Mouse (Mus musculus): Measurements from ENCODE around the gene Fbxo31.
A peak's percentile ranks its signal among the peaks of the same experiment; 100 is the strongest.

Gene Fbxo31

DNA sequence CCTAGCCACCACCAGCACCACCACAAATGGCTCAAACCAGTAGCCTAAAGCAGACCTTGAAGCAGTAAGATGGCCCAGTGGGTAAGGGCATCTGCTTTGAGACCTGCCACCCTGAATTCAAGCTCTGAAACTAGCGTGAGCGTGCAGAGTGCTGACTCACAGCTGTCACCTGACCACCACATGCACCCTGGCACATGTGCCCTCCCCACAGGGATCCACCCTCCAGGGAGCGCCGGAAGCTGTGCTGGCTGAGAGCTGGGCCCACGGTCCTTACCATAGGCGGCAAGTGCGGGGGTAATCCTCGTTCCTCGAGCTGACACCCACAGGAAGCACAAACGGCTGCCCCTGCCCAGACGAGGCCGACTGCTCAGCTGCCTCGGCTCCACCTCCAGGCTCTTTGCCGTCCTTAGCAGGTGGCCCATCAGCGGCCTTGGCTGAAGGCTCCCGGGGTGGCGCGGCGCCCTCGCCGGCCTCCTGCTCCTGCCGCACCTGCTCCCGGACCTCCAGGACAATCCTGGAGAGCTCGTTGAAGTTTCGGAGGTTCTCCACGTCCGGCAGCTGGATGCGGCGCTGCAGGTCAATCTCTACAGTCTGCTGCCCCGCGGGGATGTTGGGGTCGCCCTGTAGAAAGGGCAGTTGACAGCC lies 24.7 kb downstream of the Fbxo31 start:
- DNase-seq (ENCODE audit: extremely low read depth, insufficient read length, low spot score), result peak; percentile 74

DNA sequence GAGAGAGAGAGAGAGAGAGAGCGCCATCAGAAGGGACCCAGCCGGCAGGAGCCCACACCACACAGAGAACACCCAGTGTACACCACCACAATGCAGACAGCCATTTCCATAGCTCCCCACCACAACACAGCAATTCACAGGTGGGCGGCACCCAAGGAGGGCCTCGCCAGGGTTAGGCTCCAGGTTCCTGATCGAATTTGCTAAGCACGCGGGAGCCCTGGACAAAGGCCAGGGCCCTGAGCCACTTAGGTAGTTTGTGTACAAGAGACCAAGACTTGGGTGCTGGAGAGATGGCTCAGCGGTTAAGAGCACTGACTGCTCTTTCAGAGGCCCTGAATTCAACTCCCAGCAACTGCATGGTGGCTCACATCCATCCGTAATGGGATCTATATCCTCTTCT lies 26.1 kb downstream of the Fbxo31 start:
- no peak for DNase-seq (ENCODE audit: extremely low read depth, insufficient read length, low spot score)

DNA sequence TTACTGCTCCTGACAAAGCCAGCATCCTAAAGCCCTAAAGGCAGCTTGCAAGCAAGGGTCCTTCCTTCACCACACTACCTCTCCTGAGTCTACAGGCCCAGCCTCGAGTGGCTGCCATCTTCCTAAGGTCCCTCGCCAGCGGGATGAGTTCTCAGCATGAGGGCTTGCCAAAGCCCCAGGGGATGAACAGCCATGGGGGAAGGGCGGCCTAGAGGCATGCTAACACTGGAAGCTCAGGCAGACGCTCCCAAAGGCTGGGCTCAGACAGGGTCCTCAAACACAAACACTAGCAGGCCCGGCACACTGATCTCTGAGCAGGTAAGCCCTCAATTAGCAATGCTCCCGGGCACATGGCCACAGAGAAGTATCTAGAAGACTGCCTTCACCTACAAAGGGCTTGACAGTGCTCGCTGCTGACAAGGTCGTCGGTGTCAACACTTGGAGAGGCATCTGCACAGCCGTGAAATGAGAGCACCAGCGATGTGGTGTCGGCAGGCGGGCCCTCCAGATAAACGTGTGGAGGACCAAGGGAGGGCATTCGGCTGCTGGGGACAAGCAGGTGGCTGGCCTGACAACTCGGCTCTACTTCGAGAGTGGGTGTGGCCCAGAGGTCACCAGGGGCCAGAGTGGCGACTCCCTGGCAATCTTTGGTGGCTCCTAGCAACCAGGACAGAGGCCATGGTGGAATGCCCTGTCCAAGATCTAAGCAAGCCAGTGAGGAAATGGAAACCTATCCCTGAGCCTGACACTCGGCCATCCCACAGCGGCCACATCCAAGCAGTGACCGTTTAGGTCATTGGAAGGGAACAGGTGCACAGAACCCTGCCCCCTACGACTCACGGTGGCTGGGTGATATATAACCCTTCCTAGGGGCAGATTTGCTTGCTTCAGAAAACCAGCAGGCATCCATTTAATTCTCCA lies 27.3 kb downstream of the Fbxo31 start:
- DNase-seq (ENCODE audit: extremely low read depth, insufficient read length, low spot score), result no peak

DNA sequence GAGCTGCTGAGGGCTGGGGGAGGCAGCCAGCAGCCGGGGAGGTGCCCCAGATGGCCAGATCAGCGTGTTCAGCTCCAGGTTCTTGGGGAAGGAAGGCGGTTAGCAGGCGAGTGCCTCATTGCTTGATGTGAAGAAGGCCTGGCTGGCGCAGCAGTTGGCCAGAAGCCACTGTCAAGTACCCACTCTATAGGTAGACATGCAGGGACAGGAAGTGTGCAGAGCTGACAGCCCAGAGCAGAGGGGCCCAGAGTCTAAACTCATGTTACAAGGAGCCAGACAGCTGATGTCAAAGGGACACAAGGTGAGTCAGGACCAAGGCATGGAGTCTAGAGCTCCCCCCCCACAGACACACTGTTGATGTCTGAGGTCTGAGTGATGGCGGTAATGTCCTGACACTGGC lies 28.6 kb downstream of the Fbxo31 start:
- DNase-seq (ENCODE audit: extremely low read depth, insufficient read length, low spot score), result no peak

DNA sequence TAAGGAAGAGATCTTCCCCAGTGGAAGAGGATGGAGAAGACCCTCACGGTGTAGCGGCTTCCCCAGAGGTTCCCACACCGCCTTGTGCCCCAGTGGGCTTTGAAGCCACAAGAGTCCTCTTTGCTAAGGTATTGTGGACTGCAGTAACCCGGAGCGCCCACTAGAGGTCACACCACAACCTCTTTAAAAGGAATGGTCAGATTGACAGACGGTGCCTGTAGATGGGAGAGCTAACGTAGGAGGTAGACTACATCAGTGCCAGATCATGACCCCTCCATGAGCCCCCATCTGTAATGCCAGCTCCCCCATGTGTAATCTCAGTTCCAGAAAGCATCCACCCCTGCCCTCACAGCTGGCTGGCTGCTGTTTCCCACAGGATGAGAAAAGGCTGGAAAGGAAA lies 31.5 kb downstream of the Fbxo31 start:
- no peak for DNase-seq (ENCODE audit: extremely low read depth, insufficient read length, low spot score)

DNA sequence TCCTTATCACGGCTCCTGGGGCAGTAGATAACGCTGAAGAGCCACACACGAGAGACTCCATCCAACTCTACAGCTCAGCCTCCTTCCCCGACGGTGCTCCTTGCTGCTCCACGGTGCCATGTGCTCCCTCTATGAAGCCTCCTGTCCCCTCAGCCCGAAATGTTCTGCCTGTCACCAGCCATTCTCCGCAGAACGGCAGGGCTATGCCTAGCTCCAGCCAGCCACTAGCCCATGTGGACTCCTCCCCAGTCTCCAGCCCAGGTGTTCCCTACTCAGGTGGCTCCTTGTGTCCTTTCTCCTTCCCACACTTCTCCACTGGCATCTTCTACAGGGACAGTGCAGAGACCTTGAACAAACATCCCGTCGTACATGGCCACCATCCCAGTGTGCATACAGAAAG lies 33.7 kb downstream of the Fbxo31 start:
- no peak for DNase-seq (ENCODE audit: extremely low read depth, insufficient read length, low spot score)

DNA sequence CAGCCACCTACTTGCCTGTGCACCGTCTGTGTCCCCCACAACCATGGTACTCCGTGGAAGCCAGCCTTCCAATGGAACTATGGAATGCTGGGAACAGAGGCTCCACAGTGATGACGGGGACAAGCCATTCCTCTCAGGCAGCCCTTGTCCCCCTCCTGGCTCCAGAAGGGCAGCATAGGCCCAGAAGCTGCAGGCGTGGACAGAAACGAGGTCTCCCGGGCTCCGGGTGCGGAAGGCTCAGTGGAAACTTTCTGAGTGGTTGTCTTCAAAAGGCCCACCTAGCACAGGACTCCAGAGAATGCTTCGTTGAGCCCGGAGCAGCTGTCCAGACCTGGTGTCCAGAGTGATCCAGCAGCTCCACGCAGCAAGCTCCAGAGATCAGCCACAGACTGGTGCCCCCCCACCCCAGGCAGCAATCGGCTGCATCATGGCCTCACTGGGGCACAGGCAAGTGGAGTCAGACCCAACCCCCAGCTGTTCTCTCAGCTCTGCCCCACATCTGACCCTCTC lies 34.3 kb downstream of the Fbxo31 start, which contains the start of gene 1700018B08Rik:
1700018B08Rik (minus strand) TSS at position 45 of the 510 bp plus-strand sequence.
- DNase-seq (ENCODE audit: extremely low read depth, insufficient read length, low spot score), result no peak

DNA sequence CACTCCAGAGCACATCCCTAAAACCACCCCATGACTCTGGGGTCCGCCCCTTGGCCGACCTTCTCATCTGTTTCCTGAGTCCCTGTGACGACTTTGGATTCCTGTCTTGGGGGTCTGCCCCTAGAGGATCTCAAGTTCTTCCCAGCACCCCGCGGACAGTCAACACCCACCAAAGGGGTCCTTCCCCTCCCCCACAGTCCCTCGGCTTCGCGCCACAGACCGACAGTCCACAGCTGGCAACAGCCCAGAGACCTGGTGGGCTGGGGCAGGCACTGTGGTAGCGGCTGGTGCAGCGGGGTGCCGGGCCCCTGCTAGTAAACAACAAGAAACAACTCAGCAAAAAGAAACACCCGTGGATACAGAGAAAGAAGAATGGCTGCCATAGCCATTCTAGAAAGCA lies 35.7 kb downstream of the Fbxo31 start:
- no peak for DNase-seq (ENCODE audit: extremely low read depth, insufficient read length, low spot score)

DNA sequence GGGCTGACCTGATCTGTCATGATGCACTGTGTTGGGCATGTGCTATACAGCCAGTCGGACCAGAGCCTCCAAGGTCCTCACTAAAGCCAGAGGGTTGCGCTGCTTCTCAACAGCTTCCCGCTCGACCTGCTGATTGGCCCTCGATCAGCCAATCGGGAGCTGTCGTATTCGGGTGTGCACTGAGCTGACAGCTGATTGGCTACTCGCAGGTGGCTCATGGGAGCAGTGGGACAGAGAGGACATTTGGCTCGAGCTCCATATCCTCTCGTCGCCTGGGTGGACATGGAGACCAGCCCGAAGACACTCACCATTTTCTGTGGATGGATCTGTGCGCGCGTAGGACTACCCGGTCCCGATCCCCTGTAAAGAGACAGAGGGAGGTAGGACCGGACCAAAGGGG lies 36.7 kb downstream of the Fbxo31 start:
- DNase-seq (ENCODE audit: extremely low read depth, insufficient read length, low spot score), result no peak

DNA sequence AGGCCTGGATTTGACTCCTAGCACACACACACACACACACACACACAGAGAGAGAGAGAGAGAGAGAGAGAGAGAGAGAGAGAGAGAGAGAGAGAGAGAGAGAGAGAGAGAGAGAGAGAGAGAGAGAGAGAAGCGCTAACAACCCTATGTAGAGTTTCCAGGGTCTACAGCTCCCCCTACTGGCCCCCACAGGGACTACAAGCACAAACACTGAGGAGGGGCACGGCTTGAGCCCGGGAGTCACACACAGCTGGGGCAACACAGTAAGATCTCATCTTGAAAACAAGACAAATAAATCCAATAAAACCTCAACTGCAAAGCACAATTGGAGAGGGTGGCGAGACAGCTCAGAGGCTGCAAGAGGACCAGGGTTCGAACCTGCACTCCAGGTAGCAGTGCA lies 46.2 kb downstream of the Fbxo31 start:
- no peak for DNase-seq (ENCODE audit: extremely low read depth, insufficient read length, low spot score)

DNA sequence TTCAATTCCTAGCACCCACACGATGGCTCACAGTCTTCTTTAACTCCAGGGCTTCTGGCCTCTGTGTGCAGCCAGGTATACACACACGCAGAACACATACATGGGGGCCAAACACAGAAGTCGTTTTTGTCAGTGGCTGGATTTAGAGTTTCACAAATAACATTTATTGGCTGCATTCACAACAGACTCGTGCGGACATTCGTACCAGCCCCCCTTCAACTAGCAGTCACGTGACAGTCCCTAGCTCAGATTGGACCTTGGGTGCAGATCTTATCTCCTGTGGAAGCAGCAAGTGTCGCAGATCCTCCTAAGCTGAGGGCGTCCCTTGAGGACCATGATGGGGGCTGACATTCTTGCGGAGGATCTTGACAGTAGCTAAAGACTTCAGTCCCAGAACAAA lies 48.0 kb downstream of the Fbxo31 start:
- DNase-seq (ENCODE audit: extremely low read depth, insufficient read length, low spot score), result no peak

DNA sequence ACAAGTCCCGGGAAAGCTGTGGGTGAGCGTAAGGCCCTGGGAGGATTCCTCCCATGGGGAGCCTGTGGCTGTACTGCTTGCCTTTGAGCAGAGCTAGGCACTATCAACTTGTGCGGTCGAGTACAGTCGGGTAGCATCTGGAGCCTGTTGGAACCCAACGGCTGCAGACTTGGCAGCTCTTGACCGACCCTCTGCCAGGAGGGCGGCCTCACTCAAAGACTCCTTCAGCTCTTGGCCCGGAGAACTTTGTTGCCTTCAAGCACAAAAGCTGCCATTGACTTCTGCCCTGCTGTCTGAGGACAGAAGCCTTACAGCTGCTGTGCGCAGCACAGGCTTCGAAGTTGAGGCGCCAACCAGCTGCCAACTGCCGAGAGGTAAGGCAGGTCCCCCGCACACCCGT lies 49.8 kb downstream of the Fbxo31 start:
- no peak for DNase-seq (ENCODE audit: extremely low read depth, insufficient read length, low spot score)

DNA sequence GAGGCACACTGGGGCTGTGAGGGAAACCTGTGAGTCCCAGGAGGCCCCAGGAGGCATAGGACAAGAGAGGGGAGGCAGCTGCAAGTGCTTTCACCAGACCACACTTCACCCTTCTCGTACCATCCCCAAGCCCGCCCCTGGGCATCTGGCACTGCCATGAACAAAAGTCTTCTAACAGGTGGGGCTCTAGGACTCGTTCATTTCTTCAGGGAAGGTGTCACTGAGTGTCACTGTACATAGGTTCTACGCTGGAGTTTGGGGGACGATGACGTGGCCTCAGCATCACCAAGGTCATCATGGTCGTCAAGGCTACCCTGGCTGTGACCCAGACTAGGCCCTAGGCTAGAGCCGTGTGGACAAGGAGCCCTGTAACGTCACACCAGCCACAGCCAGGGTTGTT lies 50.9 kb downstream of the Fbxo31 start:
- no peak for DNase-seq (ENCODE audit: extremely low read depth, insufficient read length, low spot score)

DNA sequence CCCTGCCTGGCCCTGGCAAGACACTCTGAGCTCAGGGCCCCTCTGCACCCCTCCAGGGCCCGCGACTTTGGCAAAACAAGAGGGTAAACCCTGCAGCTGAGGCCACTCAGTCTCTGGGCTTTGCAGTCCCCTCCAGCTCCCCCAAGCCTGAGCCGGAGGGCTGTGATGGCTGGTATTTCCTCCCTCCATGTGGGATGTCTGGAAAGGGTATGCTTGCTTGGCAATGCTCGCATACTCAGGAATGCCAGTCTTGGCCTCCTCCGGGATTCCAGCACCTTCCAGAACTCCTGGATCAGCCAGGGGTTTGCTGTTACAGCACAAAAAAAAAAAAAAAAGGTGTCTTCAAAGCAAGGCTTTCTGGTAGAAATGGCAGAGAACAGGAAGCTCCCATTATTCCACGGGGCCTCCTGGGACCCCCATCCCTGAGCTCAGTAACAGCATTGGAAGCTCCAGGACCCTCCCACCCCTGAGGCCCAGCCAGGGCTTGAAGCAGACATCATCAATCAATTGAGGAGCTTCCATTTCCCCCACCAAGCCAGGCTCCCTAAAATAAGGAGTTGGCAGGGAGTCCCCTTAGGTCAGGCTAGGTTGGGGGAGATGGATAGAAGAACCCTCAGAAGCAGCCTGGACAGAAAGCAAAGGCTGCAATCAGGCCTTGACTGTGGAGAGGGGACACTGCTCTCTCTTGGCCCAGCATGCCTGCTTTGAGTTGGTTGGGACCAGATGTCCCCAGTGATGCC lies 51.6 kb downstream of the Fbxo31 start:
- DNase-seq (ENCODE audit: extremely low read depth, insufficient read length, low spot score), result no peak

DNA sequence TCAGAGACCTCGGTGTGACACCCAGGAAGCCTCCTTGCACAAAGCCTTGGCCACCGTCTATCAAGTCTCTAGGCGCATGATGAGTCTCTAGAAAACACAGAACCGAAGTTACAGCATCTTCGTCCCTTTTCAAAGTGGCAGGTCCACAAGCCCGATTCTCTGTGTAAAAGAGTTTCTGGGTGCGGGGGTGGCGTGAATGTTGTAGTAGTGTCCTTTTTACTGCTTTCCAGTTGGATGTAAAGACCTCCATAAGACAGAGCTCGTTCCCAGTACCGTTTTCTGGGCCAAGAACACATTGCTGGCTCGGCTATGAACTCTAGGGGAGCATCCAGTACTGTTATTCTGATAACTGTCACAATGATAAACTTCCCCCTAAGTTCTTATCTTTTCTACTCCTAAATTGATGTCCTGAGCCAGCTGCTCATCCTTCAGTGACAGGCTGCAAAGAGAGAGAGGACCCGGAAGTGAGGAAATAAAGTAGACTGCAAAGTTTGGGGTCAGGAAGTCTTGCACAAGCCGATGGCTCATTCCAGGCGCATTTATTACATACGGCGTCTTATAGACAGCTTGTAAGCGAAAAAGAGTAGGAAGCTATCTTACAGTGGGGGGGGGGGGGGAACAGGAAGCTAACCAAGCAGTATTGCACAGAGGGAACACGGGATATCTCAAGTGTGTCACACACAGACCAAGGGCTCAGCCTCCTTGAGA lies 53.3 kb downstream of the Fbxo31 start:
- DNase-seq (ENCODE audit: extremely low read depth, insufficient read length, low spot score), result no peak

DNA sequence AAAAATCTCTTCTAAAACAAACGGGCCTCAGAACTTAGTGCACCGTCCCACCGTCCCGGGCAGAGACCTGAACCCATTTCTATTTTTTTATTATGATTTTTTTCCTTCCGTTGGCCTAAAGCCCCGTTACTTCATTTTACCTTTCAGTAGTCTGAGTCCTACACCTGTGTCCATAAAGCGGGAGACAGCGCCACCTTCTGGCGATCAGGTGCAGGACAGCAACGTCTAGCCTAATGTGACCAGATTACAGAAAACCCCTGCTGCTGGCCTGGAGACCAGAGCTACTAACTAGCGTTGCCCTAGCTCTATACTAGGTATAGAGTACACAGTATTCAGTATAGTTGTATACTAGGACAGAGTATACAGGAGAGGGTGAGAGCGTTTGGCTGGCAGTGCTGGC lies 65.2 kb downstream of the Fbxo31 start:
- peak; percentile 28 for DNase-seq (ENCODE audit: extremely low read depth, insufficient read length, low spot score)

DNA sequence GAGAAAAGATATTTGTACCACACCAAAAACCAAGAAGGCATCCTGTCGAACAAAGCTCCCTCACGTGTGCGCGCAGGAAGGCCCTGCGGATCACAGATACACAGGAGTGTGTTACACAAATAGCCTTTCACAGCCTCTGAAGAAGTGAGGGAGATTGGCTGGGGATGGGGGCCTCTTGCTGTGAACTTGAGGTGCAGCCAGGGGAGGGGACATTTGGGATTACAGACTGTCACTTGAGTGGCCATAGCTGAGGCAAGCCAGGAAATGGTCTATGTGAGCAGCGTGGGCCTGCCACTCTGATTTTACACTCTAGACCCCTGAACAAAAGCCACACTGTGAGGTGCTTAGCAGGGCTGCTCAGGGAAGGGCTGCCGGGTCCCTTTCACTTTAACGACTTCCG lies 66.9 kb downstream of the Fbxo31 start:
- DNase-seq (ENCODE audit: extremely low read depth, insufficient read length, low spot score), result no peak

Data from 3134 (cell line).